Mouse (Mus musculus) adrenal gland, postnatal 14 days (tissue): ENCODE results near the gene Pbx1. TPM values are rescaled to one million over a fixed set of nuclear protein-coding genes. Genes with fewer than 3 reads are reported as not detected.

Experiments used
- DNase-seq: peaks from one replicate; pipeline ENCODE4 v3.0.0; 2021; ENCODE audit warnings: mixed read lengths
- total RNA-seq: library from RNA; stranded (reverse); gene quantifications from 2 replicates; pipeline ENCODE4 v1.2.3, GENCODE M21; 2021

The Pbx1 gene
- total RNA-seq, 1 experiment from 2014 or later = 168 TPM

GRCm38 (mm10) chr1:168299928-168300365, 132.1 kb downstream of the Pbx1 start:
- no peak for DNase-seq

- DNase-seq = no peak
Observed at GRCm38 (mm10) chr1:168299181-168299580, 132.9 kb downstream of the Pbx1 start.

GRCm38 (mm10) chr1:168296290-168296689, 135.8 kb downstream of the Pbx1 start:
- DNase-seq = no peak

- DNase-seq = no peak
Observed at GRCm38 (mm10) chr1:168295782-168296181, 136.3 kb downstream of the Pbx1 start.

GRCm38 (mm10) chr1:168293673-168294072, 138.4 kb downstream of the Pbx1 start:
- no peak for DNase-seq

- DNase-seq = peak; percentile 57
Observed at GRCm38 (mm10) chr1:168292106-168292505, 140.0 kb downstream of the Pbx1 start.

GRCm38 (mm10) chr1:168291643-168292040, 140.4 kb downstream of the Pbx1 start:
- no peak for DNase-seq

- peak; percentile 82 for DNase-seq
Observed at GRCm38 (mm10) chr1:168291001-168291642, 140.9 kb downstream of the Pbx1 start.

- peak; percentile 29 for DNase-seq
Observed at GRCm38 (mm10) chr1:168290236-168290985, 141.7 kb downstream of the Pbx1 start.

- no peak for DNase-seq
Observed at GRCm38 (mm10) chr1:168288891-168289545, 143.1 kb downstream of the Pbx1 start.

- peak; percentile 26 for DNase-seq
Observed at GRCm38 (mm10) chr1:168287843-168288591, 144.1 kb downstream of the Pbx1 start.

- no peak for DNase-seq
Observed at GRCm38 (mm10) chr1:168286862-168287650, 145.0 kb downstream of the Pbx1 start.

GRCm38 (mm10) chr1:168284566-168285141, 147.4 kb downstream of the Pbx1 start:
- no peak for DNase-seq

GRCm38 (mm10) chr1:168283841-168284565, 148.1 kb downstream of the Pbx1 start:
- DNase-seq = no peak

- no peak for DNase-seq
Observed at GRCm38 (mm10) chr1:168283421-168283820, 148.6 kb downstream of the Pbx1 start.

GRCm38 (mm10) chr1:168275678-168276077, 156.4 kb downstream of the Pbx1 start:
- DNase-seq = no peak

GRCm38 (mm10) chr1:168274296-168274695, 157.8 kb downstream of the Pbx1 start:
- no peak for DNase-seq

- DNase-seq = no peak
Observed at GRCm38 (mm10) chr1:168272091-168272490, 160.0 kb downstream of the Pbx1 start.

GRCm38 (mm10) chr1:168271207-168271606, 160.9 kb downstream of the Pbx1 start:
- DNase-seq = no peak
